Mouse (Mus musculus) forebrain, embryonic 13.5 days (tissue): ENCODE measurements at regions not wholly inside any gene's neighbourhood (a gene's known extent, or its start where the extent isn't known, plus 50 kb on each side); places are given as distances from the start of the nearest gene placed in this dataset.

ENCODE experiments used
- ATAC-seq: fragments of 200-750 bp; cut with Nextera tagmentation; 2 replicates; pipeline ENCODE4 v1.8.0; 2017
- H3K27ac ChIP-seq: fragments of 300-500 bp; sonication (generic); 2 replicates; pipeline ENCODE4 v1.5.1; 2015; ENCODE audit warnings: inconsistent platforms, mild to moderate bottlenecking, moderate library complexity
- H3K27me3 ChIP-seq: fragments of 300-500 bp; sonication (generic); 2 replicates; pipeline ENCODE4 v1.6.1; 2015; ENCODE audit warnings: mild to moderate bottlenecking, inconsistent platforms
- H3K36me3 ChIP-seq: fragments of 300-500 bp; sonication (generic); 2 replicates; pipeline ENCODE4 v1.6.1; 2015; ENCODE audit warnings: mild to moderate bottlenecking, inconsistent platforms; ENCODE audit not compliant: poor library complexity, severe bottlenecking
- H3K4me1 ChIP-seq: fragments of 300-500 bp; sonication (generic); 2 replicates; pipeline ENCODE4 v1.6.1; 2015; ENCODE audit warnings: inconsistent platforms
- H3K4me2 ChIP-seq: fragments of 300-500 bp; sonication (generic); 2 replicates; pipeline ENCODE4 v1.6.1; 2015; ENCODE audit warnings: inconsistent platforms, mild to moderate bottlenecking, moderate library complexity
- H3K4me3 ChIP-seq: fragments of 300-500 bp; sonication (generic); 2 replicates; pipeline ENCODE4 v1.5.1; 2015; ENCODE audit warnings: mild to moderate bottlenecking, inconsistent platforms
- H3K9ac ChIP-seq: fragments of 300-500 bp; sonication (generic); 2 replicates; pipeline ENCODE4 v1.6.1; 2015; ENCODE audit warnings: mild to moderate bottlenecking, inconsistent platforms
- H3K9me3 ChIP-seq: fragments of 300-500 bp; sonication (generic); replicated peaks from 2 replicates; pipeline ENCODE4 v1.6.1; 2016; ENCODE audit warnings: inconsistent platforms
- WGBS: fragments of 180-500 bp; shearing (Covaris S2); methylation state at CpG from one replicate; pipeline ENCODE4 v1.1.7; 2015; 5-methylcytosine and 5-hydroxymethylcytosine counted together

GRCm38 (mm10) chr15:31869100-31869499 is 267.4 kb downstream of the Fam173b start:
- ATAC-seq = no peak
- no peak overlapping the region for H3K9ac ChIP-seq
- H3K27me3 ChIP-seq = no peaks in the 10 kb centered on the region
- H3K27ac ChIP-seq = no peak overlapping the region
- no peak overlapping the region for H3K4me3 ChIP-seq
- no peaks in the 10 kb centered on the region for H3K36me3 ChIP-seq
- 86% methylated on average over 3 of the region's 3 CpGs for WGBS
- no peaks in the 10 kb centered on the region for H3K4me1 ChIP-seq
- H3K4me2 ChIP-seq = no peak overlapping the region
- H3K9me3 ChIP-seq = no peaks in the 10 kb centered on the region

DNA sequence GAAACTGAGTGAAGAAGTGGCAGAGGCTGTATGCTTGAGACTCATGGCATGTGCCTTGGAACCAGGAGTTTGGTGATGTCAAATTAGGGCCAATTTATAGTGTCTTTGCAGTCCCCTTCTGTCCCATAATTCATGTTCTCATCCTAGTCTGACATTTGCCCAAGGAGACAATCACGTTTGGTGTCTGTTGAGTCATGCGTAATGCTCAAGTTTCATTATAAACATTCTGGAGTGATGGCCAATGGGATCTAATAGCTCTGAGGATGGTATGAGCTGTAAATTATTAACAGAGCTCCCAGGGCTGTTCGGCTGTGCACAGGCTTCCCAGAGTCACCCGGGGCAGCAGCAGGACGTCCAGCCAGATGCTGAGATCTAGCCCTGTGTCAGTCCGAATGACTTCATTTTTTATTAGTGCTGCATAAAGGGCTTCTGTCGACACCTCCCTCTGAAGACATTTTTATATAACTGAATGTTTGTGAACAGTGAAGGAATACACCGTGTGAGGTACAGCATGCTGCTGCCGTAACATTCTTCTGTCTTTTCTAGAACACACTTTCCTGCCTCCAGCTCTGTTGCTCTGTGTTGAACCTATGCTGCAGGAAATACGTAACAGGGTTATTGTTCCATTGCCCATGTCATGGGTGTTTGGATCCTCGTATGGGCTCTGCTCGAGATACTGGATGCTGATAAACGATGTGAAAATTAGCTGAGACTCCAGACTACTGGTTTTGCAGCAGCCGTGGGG is 268.2 kb downstream of the Fam173b start:
- H3K4me1 ChIP-seq = no peaks in the 10 kb centered on the region
- no peak for ATAC-seq
- 83% methylated on average over 14 of the region's 14 CpGs for WGBS

DNA sequence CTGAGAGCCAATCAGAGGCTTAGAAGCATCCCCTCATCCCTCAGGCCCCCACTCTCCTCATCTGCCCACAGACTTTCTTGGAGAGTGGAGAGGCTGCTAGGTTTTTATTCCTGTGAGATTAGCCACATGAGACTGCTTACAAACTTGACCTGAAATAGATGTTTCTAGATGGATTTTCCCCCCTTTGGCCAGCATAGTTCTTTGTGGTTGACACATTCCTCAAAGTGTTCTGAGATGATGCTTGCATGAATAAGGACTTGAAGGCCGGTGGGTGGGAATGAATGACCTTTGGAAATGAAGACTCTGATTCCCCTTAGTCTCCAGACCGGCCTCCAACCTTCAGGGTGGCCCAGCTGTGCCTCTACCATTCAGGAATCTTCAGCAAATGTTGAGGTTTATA is 273.8 kb downstream of the Fam173b start:
- ATAC-seq = no peak
- Histone ChIP-seq H3K9me3 (no peaks in the 10 kb centered on the region), H3K27ac (no peak overlapping the region), H3K4me1 (no peaks in the 10 kb centered on the region), H3K4me2 (no peak overlapping the region), H3K4me3 (no peak overlapping the region), H3K36me3 (no peaks in the 10 kb centered on the region), H3K9ac (no peak overlapping the region), H3K27me3 (no peaks in the 10 kb centered on the region)
- 93% methylated on average over 2 of the region's 2 CpGs for WGBS

More for the DNA sequence above, 268.2 kb downstream of the Fam173b start:
- Histone ChIP-seq H3K27me3 (no peaks in the 10 kb centered on the region), H3K36me3 (no peaks in the 10 kb centered on the region), H3K27ac (no peak overlapping the region), H3K9me3 (no peaks in the 10 kb centered on the region), H3K4me2 (no peak overlapping the region), H3K4me3 (no peak overlapping the region), H3K9ac (no peak overlapping the region)

- no peaks in the 10 kb centered on the region for H3K9me3 ChIP-seq
- H3K27ac ChIP-seq = no peak overlapping the region
- 95% methylated on average over 9 of the region's 9 CpGs for WGBS
- no peaks in the 10 kb centered on the region for H3K36me3 ChIP-seq
- no peaks in the 10 kb centered on the region for H3K27me3 ChIP-seq
- no peak for ATAC-seq
- H3K4me1 ChIP-seq = no peaks in the 10 kb centered on the region
- H3K4me2 ChIP-seq = no peak overlapping the region
- no peak overlapping the region for H3K9ac ChIP-seq
- no peak overlapping the region for H3K4me3 ChIP-seq
Measured at GRCm38 (mm10) chr15:31880479-31880878, 278.8 kb downstream of the Fam173b start.

DNA sequence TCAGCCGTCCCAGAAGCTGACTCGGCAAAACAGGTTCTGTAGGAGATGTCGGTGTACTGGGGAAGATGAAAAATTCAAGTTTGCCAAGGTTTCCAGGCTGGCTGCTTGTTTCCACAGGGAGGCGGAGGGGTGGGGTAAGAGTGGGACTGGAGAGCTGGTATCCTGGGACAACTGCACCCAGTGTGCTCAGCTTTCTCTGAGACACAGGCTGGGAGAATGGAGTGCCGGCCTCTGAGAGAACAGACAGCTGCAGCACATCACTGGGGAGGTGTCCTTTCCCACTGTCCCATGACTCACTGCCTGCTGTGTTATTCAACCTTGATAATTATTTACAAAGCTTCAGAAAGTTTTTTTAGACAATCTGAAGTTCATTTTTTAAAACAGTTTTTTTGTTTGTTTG is 280.7 kb downstream of the Fam173b start:
- no peak overlapping the region for H3K9ac ChIP-seq
- no peaks in the 10 kb centered on the region for H3K27me3 ChIP-seq
- 73% methylated on average over 5 of the region's 5 CpGs for WGBS
- no peak overlapping the region for H3K27ac ChIP-seq
- H3K4me3 ChIP-seq = no peak overlapping the region
- H3K4me1 ChIP-seq = no peaks in the 10 kb centered on the region
- ATAC-seq = no peak
- H3K36me3 ChIP-seq = no peaks in the 10 kb centered on the region
- H3K4me2 ChIP-seq = no peak overlapping the region
- no peaks in the 10 kb centered on the region for H3K9me3 ChIP-seq

DNA sequence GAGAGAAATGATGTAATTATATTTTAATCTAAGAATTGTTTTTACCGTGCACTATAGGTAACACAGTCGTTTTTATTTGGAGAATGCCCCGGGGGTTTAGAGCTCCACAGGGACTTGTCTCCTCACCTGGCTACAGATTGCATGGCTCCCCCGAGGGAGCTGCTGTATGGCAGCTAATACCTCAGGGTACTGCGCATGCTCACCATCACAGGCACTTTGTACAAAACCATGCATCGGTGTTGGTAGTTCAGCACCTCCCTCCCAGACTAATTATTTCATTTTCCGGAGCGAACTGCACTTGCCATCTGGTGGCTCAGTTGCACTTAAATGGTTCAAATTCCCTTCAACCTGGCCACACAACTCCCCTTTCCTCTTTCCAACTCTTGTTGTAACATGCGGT is 281.9 kb downstream of the Fam173b start:
- no peaks in the 10 kb centered on the region for H3K9me3 ChIP-seq
- no peak overlapping the region for H3K4me3 ChIP-seq
- ATAC-seq = no peak
- no peak overlapping the region for H3K27ac ChIP-seq
- H3K9ac ChIP-seq = no peak overlapping the region
- no peak overlapping the region for H3K4me2 ChIP-seq
- H3K4me1 ChIP-seq = no peaks in the 10 kb centered on the region
- H3K27me3 ChIP-seq = no peaks in the 10 kb centered on the region
- no peaks in the 10 kb centered on the region for H3K36me3 ChIP-seq
- 87% methylated on average over 9 of the region's 9 CpGs for WGBS

DNA sequence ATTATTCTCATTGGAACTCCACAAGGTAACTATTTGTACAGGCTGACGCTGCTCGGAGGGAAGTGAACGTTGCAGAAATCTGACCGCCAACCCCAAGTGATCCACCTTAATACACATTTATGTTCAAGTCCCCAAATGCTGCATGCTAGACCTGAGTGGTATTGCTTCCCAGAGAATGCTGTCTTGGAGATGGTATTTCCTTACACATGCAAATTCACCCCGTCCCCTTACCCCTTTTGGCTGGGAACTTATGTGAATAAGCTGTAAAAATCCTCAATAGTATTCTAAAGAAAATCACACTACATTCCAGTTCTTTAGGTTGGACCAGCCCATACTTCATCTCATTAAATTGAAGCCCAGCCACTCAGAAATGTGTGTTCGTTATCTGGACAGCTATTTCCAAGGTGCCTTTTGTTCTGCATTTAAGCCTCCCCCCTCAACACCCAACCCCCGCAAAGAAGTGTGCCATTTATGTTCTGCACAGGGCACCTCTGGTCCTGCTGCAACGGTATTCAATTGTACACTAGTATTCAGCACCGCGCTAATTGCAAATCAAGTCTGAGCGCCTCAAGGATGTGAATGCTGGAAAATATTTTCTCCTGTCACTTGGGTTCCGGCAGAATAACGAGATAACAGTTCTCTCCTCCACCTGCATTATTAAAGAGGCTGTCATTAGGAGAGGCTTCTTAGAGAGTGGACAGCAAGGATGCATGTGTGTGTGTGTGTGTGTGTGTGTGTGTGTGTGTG is 278.0 kb upstream of the Tas2r119 start:
- ATAC-seq = peak; percentile 89
- Histone ChIP-seq H3K4me3 (no peak overlapping the region), H3K27ac (peak overlapping the region; percentile 57), H3K4me2 (0 out of 2 replicates have a peak overlapping the region, but pooled peaks have one; percentile 5), H3K9me3 (no peaks in the 10 kb centered on the region), H3K4me1 (peaks cover 22% of the 10 kb centered on the region), H3K36me3 (no peaks in the 10 kb centered on the region), H3K9ac (no peak overlapping the region), H3K27me3 (no peaks in the 10 kb centered on the region)
- WGBS = 14% methylated on average over 13 of the region's 13 CpGs

GRCm38 (mm10) chr15:31900325-31900724 is 276.8 kb upstream of the Tas2r119 start:
- ATAC-seq = no peak
- Histone ChIP-seq H3K4me2 (no peak overlapping the region), H3K4me1 (peaks cover 22% of the 10 kb centered on the region), H3K27me3 (no peaks in the 10 kb centered on the region), H3K4me3 (no peak overlapping the region), H3K36me3 (no peaks in the 10 kb centered on the region), H3K27ac (no peak overlapping the region), H3K9me3 (no peaks in the 10 kb centered on the region), H3K9ac (no peak overlapping the region)
- 68% methylated on average over 4 of the region's 4 CpGs for WGBS

DNA sequence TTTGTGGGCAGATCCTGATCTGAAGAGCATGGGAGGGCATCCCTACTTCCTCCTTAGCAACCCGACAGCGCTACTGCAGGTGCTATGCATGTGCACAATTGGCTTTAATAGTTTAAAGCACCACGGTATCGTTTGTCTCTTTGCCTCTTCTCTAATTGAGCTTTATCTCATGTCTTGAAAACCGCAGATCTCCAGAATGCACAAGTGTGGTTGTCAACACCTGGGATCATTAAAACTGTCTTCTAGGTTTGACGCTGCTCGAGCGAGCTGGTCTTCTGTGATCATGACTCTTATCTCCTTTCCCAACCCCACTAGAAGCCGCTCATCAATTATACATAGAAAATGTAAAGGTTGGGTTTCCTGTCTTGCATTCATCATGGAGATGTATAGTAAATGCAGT is 268.7 kb upstream of the Tas2r119 start:
- ATAC-seq = no peak

GRCm38 (mm10) chr15:31911978-31912377 is 265.1 kb upstream of the Tas2r119 start:
- Histone ChIP-seq H3K4me1 (no peaks in the 10 kb centered on the region), H3K9ac (no peak overlapping the region), H3K36me3 (no peaks in the 10 kb centered on the region), H3K27me3 (no peaks in the 10 kb centered on the region), H3K4me3 (no peak overlapping the region), H3K4me2 (no peak overlapping the region), H3K9me3 (no peaks in the 10 kb centered on the region), H3K27ac (no peak overlapping the region)
- no peak for ATAC-seq
- 92% methylated on average over 3 of the region's 3 CpGs for WGBS

More for the DNA sequence above, 268.7 kb upstream of the Tas2r119 start:
- no peak overlapping the region for H3K9ac ChIP-seq
- H3K27me3 ChIP-seq = no peaks in the 10 kb centered on the region
- H3K36me3 ChIP-seq = no peaks in the 10 kb centered on the region
- no peak overlapping the region for H3K4me2 ChIP-seq
- no peak overlapping the region for H3K27ac ChIP-seq
- no peaks in the 10 kb centered on the region for H3K9me3 ChIP-seq
- WGBS = 92% methylated on average over 9 of the region's 9 CpGs
- no peaks in the 10 kb centered on the region for H3K4me1 ChIP-seq
- no peak overlapping the region for H3K4me3 ChIP-seq

GRCm38 (mm10) chr15:31921485-31921884 is 255.6 kb upstream of the Tas2r119 start:
- 0 out of 2 replicates have a peak, but pooled peaks cover 2% of the 10 kb centered on the region for H3K9me3 ChIP-seq
- no peak overlapping the region for H3K27ac ChIP-seq
- no peaks in the 10 kb centered on the region for H3K27me3 ChIP-seq
- WGBS = 83% methylated on average over 3 of the region's 3 CpGs
- no peaks in the 10 kb centered on the region for H3K4me1 ChIP-seq
- H3K4me3 ChIP-seq = no peak overlapping the region
- H3K4me2 ChIP-seq = no peak overlapping the region
- ATAC-seq = no peak
- no peak overlapping the region for H3K9ac ChIP-seq
- no peaks in the 10 kb centered on the region for H3K36me3 ChIP-seq

- 87% methylated on average over 4 of the region's 4 CpGs for WGBS
- Histone ChIP-seq H3K36me3 (no peaks in the 10 kb centered on the region), H3K4me2 (no peak overlapping the region), H3K27me3 (no peaks in the 10 kb centered on the region), H3K4me3 (no peak overlapping the region), H3K4me1 (no peaks in the 10 kb centered on the region), H3K9ac (no peak overlapping the region), H3K9me3 (no peaks in the 10 kb centered on the region), H3K27ac (no peak overlapping the region)
- no peak for ATAC-seq
Measured at GRCm38 (mm10) chr15:31960301-31960700, 216.8 kb upstream of the Tas2r119 start.
